Mouse (Mus musculus): ENCODE measurements around the gene Arnt2. TPM values are rescaled to one million over a fixed set of nuclear protein-coding genes. Genes with fewer than 3 reads are reported as not detected.

Gene Arnt2
- polyA plus RNA-seq, 1 experiment from 2014 or later, result 74.6 TPM

DNA sequence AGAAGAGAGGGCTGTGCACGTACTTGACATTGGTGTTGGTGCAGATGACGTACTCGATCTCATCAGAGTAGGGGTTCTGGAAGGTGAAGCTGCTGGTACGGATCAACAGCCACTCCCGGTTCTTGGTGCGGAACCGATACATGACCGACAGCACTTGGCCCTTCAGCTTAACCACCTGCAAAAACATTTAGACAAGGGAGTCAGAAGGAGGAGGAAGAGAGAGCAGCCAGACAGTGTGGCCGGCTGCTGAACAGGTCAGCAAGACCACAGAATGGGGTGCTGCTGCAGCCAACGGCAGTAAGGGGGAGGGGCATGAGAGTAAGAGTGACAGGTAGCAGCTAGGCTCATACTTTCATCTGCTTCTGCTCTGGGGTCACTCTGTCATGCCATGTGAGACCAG, 134.7 kb downstream of the Arnt2 start:
- Histone ChIP-seq H3K4me2 (no peak overlapping the region), H3K36me3 (peaks cover 38% of the 10 kb centered on the region), H3K9me3 (no peaks in the 10 kb centered on the region), H3K9ac (no peak overlapping the region), H3K27me3 (no peaks in the 10 kb centered on the region), H3K4me1 (replicated peaks) (no peaks in the 10 kb centered on the region), H3K27ac (replicated peaks) (no peak overlapping the region), H3K4me3 (no peak overlapping the region)
- WGBS, result 88% methylated on average over 10 of the region's 10 CpGs
- no peak for ATAC-seq (ENCODE audit: low FRiP score, low read depth)

DNA sequence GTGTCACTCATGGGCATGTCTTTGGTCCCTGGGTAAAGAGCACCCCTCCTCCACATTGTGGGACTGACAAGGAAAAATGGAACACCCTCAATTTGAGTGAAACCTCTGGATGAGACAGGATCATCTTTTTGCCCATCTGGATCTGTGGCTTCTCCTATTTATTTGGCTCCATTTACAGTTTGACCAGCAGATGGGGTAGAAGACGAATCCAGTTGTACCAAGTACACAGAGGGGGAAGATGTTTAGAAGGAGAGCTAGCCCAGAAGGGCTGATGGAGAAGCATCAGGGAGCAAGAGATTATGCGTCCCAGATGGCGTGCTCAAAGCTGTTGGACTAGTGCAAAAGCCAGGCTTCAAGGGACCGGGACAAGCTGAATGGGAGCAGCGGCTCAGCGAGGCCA, 136.0 kb downstream of the Arnt2 start:
- H3K4me1 ChIP-seq (replicated peaks), result no peaks in the 10 kb centered on the region
- no peak overlapping the region for H3K4me2 ChIP-seq
- 86% methylated on average over 6 of the region's 6 CpGs for WGBS
- peaks cover 27% of the 10 kb centered on the region for H3K36me3 ChIP-seq
- no peak for ATAC-seq (ENCODE audit: low FRiP score, low read depth)
- no peak overlapping the region for H3K4me3 ChIP-seq
- no peaks in the 10 kb centered on the region for H3K27me3 ChIP-seq
- H3K9ac ChIP-seq, result no peak overlapping the region
- no peaks in the 10 kb centered on the region for H3K9me3 ChIP-seq
- no peak overlapping the region for H3K27ac ChIP-seq (replicated peaks)

DNA sequence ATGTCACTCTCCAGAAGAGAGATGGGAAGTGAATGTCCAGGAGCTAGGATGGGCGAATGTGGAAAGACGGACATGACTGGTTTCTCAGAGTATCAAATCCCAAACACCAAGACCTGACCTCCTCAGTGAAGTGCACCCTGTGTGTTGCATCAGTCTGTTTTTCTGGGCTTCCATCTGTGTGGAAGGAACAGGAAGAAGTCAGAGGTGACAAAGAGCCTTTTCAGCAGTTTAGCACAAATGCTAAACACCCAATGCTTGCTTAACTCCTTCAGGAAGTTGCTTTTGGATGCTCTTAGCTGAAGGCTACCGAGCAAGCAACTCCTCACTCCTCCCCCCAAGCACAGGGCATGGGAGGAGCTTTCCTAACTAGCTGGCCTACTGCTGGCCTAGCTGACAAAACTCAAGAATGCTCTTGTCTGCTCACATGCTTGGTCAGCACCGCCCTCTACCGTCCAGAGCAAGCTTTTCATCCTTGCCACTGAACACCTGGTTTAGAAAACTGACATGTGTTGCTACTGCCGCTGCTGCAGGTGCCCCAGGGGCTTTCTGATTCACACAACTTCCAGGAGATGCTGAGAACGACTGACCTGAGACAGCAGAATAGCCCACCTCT, 137.7 kb downstream of the Arnt2 start:
- Histone ChIP-seq H3K27ac (replicated peaks) (no peak overlapping the region), H3K9me3 (no peaks in the 10 kb centered on the region), H3K27me3 (no peaks in the 10 kb centered on the region), H3K4me1 (replicated peaks) (no peaks in the 10 kb centered on the region), H3K36me3 (peaks cover 33% of the 10 kb centered on the region), H3K4me2 (no peak overlapping the region), H3K4me3 (no peak overlapping the region), H3K9ac (no peak overlapping the region)
- ATAC-seq (ENCODE audit: low FRiP score, low read depth), result peak; percentile 79
- WGBS, result 30% methylated on average over 7 of the region's 7 CpGs

DNA sequence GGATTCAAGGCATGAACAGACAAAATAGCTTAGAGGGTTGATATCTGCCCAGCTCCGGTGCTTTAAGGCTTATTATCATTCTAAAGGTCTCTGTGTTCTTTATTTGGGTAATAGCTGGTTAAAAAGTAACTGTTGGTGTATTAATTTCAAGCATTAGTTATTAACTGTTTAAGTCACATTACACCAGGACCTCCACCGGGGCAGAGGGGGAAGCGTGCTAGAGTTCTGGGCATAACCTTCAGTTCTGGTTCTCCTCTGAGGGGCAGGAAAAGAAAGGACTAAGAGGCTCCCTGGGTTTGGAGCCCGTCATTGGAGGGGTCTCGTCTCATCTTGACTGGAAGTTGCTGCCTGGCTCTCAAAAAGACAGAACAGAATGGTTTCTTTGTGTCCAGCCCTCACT, 138.5 kb downstream of the Arnt2 start:
- Histone ChIP-seq H3K36me3 (peaks cover 41% of the 10 kb centered on the region), H3K4me3 (no peak overlapping the region), H3K4me2 (no peak overlapping the region), H3K9me3 (no peaks in the 10 kb centered on the region), H3K4me1 (replicated peaks) (no peaks in the 10 kb centered on the region), H3K27ac (replicated peaks) (no peak overlapping the region), H3K9ac (no peak overlapping the region), H3K27me3 (no peaks in the 10 kb centered on the region)
- no peak for ATAC-seq (ENCODE audit: low FRiP score, low read depth)
- WGBS, result 92% methylated on average over 5 of the region's 5 CpGs

DNA sequence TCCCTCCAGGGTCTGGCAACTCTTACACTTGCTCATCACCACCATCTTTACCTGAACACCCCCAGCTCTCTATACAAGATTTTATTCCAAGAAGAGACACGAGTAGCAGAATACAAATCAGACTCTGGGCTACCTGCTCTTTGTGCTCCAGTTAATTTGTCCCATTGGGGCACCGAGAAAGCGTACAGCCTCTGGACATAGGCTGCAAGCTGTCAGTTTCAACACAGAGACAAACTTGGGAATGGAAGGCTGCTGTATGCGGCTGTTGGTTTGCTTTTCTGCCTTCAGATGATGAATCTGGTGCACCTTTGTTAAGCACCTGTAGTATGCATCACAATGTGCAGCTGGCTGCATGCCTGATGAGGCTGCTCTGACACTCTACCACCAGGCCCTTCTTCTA, 146.5 kb downstream of the Arnt2 start:
- no peaks in the 10 kb centered on the region for H3K4me1 ChIP-seq (replicated peaks)
- H3K9me3 ChIP-seq, result no peaks in the 10 kb centered on the region
- no peak overlapping the region for H3K9ac ChIP-seq
- no peak overlapping the region for H3K27ac ChIP-seq (replicated peaks)
- H3K27me3 ChIP-seq, result no peaks in the 10 kb centered on the region
- no peak overlapping the region for H3K4me3 ChIP-seq
- no peak for ATAC-seq (ENCODE audit: low FRiP score, low read depth)
- peaks cover 65% of the 10 kb centered on the region for H3K36me3 ChIP-seq
- WGBS, result 85% methylated on average over 4 of the region's 4 CpGs
- no peak overlapping the region for H3K4me2 ChIP-seq

DNA sequence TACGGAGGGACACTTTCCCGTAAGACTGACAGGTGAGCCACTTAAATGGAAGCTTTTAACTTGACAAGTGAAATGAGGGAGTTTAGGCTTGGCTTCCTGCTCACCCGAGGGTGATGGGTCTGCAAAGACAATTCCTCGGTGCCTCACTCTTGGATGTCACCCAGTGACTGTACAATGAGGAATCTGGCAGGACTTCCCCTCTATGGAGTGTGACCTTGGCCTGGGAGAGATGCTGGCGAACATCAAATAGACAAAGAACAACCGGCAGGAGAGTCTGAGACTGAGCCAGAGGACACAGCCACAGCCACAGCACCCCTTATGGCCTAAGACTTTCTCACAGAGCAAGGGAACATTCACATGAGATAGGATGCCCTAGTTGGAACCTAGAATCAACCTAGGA, 148.6 kb downstream of the Arnt2 start:
- Histone ChIP-seq H3K27me3 (no peaks in the 10 kb centered on the region), H3K27ac (replicated peaks) (no peak overlapping the region), H3K9me3 (no peaks in the 10 kb centered on the region), H3K4me2 (no peak overlapping the region), H3K4me1 (replicated peaks) (no peaks in the 10 kb centered on the region), H3K4me3 (no peak overlapping the region), H3K36me3 (peaks cover 62% of the 10 kb centered on the region), H3K9ac (no peak overlapping the region)
- WGBS, result 70% methylated on average over 6 of the region's 6 CpGs
- no peak for ATAC-seq (ENCODE audit: low FRiP score, low read depth)

DNA sequence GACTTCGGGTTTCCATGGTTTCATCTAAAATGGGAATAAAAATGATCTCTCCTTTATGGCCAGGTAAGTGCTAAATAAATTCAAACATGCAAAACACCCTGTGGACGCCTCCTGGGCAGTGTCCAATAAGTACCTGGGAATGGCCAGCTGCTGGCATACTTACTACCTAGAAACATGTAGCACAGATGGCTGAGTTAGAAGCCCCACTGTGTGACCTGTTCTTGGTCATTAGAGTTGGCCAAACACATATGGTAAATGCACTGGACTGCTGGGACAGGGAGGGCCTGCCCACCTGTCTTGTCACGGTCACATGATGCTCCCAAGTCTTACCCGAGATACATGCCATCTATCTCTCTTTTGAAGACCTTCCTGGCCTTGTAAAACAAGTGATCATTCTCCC, 149.6 kb downstream of the Arnt2 start:
- peaks cover 59% of the 10 kb centered on the region for H3K36me3 ChIP-seq
- H3K4me1 ChIP-seq (replicated peaks), result no peaks in the 10 kb centered on the region
- no peaks in the 10 kb centered on the region for H3K9me3 ChIP-seq
- H3K4me2 ChIP-seq, result no peak overlapping the region
- H3K9ac ChIP-seq, result no peak overlapping the region
- no peaks in the 10 kb centered on the region for H3K27me3 ChIP-seq
- no peak; the same call in 1 of the 2 replicates for ATAC-seq (ENCODE audit: low FRiP score, low read depth)
- H3K4me3 ChIP-seq, result no peak overlapping the region
- 97% methylated on average over 4 of the region's 4 CpGs for WGBS
- H3K27ac ChIP-seq (replicated peaks), result no peak overlapping the region

DNA sequence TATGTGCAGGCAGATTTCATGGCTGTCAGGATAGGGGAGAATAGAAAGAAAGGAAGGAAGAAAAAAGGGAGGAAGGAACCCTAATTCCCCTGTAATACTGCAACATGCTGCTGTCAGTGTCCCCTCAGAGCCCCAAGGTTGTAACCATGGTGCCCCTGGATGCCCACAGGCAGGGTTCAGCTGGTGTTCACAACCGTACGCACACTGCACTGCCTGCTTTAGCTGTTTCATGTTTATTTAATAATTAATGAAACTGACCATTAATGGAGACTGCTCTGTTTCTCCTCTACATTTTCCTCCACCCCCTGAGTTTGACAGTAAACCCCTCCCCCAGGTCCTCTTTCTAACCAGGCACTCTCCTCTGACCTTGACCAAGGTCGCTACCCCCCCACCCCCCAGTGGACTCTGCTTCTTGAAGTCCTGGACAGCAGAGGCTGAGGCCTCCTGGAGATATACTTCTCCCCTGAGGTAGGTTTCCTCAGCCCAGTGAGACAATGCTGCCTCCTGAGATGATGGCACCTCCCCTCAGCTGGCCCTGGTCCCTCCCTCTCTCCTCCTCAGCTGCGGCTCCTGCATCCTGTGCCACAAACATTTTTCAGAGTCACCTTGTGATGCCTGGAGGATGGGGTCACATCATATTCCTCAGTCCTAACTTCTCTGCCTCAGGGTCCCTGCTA, 150.5 kb downstream of the Arnt2 start:
- 71% methylated on average over 4 of the region's 4 CpGs for WGBS
- no peak overlapping the region for H3K9ac ChIP-seq
- H3K4me2 ChIP-seq, result no peak overlapping the region
- H3K4me3 ChIP-seq, result no peak overlapping the region
- no peaks in the 10 kb centered on the region for H3K9me3 ChIP-seq
- no peaks in the 10 kb centered on the region for H3K4me1 ChIP-seq (replicated peaks)
- no peaks in the 10 kb centered on the region for H3K27me3 ChIP-seq
- ATAC-seq (ENCODE audit: low FRiP score, low read depth), result no peak
- peaks cover 62% of the 10 kb centered on the region for H3K36me3 ChIP-seq
- no peak overlapping the region for H3K27ac ChIP-seq (replicated peaks)

DNA sequence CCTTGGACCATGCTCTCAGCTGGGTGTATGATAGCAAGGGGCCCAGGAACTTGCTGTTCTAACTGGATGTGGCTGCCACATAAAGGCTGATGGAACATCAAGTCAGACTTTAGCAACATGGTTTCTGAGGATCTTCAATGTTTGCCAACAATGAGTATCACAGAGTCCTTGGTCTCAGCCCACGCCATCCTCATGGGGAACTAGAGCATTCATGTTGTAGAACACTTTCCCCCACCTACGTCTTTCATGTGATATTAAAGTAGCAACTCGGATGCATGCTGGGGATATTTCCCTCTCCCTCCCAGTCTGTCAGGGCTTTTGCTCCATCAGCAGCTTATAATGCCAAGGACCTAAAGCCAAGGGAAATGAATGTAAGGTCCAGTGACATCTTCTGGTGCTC, 153.3 kb downstream of the Arnt2 start:
- Histone ChIP-seq H3K27ac (replicated peaks) (no peak overlapping the region), H3K9ac (no peak overlapping the region), H3K4me3 (no peak overlapping the region), H3K4me1 (replicated peaks) (no peaks in the 10 kb centered on the region), H3K27me3 (no peaks in the 10 kb centered on the region), H3K4me2 (no peak overlapping the region), H3K36me3 (peaks cover 56% of the 10 kb centered on the region), H3K9me3 (no peaks in the 10 kb centered on the region)
- ATAC-seq (ENCODE audit: low FRiP score, low read depth), result no peak
- WGBS, result 88% methylated on average over 3 of the region's 3 CpGs

DNA sequence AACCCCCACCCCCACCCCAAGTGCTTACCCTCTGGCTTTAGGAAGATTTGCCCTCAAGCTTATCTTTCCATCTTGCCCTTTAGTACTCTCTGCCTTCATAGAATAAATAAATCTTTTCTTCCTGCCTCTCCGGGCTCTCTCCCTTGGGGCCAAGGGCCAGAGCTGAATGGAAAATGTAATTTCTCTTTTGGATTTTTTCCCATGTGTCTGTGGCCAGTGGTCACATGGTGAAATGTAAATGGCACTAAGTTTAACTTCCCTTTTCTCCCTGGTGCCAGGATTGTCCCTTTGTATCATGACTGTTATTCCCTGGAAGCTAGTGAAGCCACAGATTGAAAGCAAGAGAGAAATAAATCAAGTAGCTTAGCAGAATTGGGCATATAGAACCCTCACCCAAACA, 153.7 kb downstream of the Arnt2 start:
- no peaks in the 10 kb centered on the region for H3K4me1 ChIP-seq (replicated peaks)
- peaks cover 55% of the 10 kb centered on the region for H3K36me3 ChIP-seq
- H3K9me3 ChIP-seq, result no peaks in the 10 kb centered on the region
- H3K27ac ChIP-seq (replicated peaks), result no peak overlapping the region
- WGBS, result 56% methylated on average over 1 of the region's 1 CpGs
- no peak for ATAC-seq (ENCODE audit: low FRiP score, low read depth)
- H3K4me2 ChIP-seq, result no peak overlapping the region
- no peaks in the 10 kb centered on the region for H3K27me3 ChIP-seq
- no peak overlapping the region for H3K4me3 ChIP-seq
- H3K9ac ChIP-seq, result no peak overlapping the region

DNA sequence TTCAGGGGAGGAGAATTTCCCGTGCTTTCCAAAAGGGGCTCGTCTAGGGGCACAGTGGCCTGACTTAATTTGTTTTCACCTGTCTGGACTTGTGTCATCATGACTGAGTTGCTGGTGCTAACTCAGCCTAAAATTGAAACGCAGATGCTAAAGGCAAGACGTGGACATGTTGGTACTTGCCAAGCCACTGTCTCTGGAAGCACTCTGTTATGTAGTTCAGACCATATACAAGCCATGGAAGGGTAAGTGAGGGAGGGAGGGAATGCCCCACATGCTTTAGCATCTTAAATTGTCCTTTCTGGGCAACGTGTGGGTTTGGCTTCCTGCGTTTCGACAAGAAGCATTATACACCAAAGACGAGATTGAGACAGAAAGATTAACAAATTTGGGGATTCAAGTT, 155.1 kb downstream of the Arnt2 start:
- ATAC-seq (ENCODE audit: low FRiP score, low read depth), result no peak
- Histone ChIP-seq H3K4me3 (no peak overlapping the region), H3K9me3 (no peaks in the 10 kb centered on the region), H3K4me2 (no peak overlapping the region), H3K36me3 (peaks cover 50% of the 10 kb centered on the region), H3K9ac (no peak overlapping the region), H3K27me3 (no peaks in the 10 kb centered on the region), H3K27ac (replicated peaks) (no peak overlapping the region), H3K4me1 (replicated peaks) (no peaks in the 10 kb centered on the region)
- WGBS, result 86% methylated on average over 8 of the region's 8 CpGs

DNA sequence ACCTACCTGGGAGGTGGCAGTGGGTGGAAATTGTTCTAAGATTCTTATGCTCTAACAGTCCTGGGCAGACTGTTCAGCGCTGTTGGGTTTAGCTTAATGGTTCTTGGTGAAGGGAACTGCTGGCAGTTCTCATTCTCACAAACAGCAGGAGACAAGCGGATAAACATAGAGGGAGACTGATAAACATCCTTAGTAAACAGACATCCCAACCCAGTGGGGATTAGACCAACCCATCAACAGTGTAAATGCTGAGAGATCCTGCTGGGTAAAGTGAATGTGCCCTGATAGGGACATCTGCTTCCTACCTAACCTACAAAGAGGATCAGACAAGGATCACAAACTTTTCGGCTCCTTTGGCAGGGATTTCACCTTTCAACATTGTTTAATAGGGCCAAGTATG, 155.7 kb downstream of the Arnt2 start:
- peaks cover 49% of the 10 kb centered on the region for H3K36me3 ChIP-seq
- no peaks in the 10 kb centered on the region for H3K4me1 ChIP-seq (replicated peaks)
- no peak overlapping the region for H3K4me2 ChIP-seq
- no peak overlapping the region for H3K4me3 ChIP-seq
- no peak overlapping the region for H3K9ac ChIP-seq
- no peak overlapping the region for H3K27ac ChIP-seq (replicated peaks)
- H3K27me3 ChIP-seq, result no peaks in the 10 kb centered on the region
- 69% methylated on average over 3 of the region's 3 CpGs for WGBS
- ATAC-seq (ENCODE audit: low FRiP score, low read depth), result no peak
- no peaks in the 10 kb centered on the region for H3K9me3 ChIP-seq

DNA sequence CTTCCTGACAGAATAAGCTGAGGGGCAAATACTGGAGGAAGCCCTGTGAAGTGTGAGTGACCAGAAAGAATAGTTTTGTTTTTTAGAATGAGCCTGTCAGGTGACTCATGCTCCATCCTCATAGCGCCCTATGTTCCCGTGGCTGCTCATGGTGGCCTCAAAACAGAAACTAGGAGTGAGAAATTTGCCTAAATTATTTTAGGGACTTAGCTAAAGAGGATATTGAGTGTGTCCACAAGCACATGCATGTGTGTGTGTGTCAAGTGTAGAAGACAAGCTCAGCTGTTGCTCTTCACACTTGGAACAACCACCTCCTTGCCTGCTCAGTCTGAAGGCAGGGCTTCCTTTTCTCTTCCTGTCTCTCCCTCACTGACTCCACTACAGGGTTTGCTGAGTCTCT, 158.3 kb downstream of the Arnt2 start:
- Histone ChIP-seq H3K9ac (no peak overlapping the region), H3K27ac (replicated peaks) (no peak overlapping the region), H3K27me3 (no peaks in the 10 kb centered on the region), H3K36me3 (peaks cover 36% of the 10 kb centered on the region; the same call in 1 of the 2 replicates), H3K4me1 (replicated peaks) (no peaks in the 10 kb centered on the region), H3K9me3 (no peaks in the 10 kb centered on the region), H3K4me2 (no peak overlapping the region), H3K4me3 (no peak overlapping the region)
- ATAC-seq (ENCODE audit: low FRiP score, low read depth), result no peak
- WGBS, result 97% methylated on average over 2 of the region's 2 CpGs
